Mouse (Mus musculus): ENCODE data around the gene Ift172. TPM values are rescaled to one million over a fixed set of nuclear protein-coding genes. Genes with fewer than 3 reads are reported as not detected.

The Ift172 gene
- polyA plus RNA-seq, 1 experiment from 2014 or later = 24.2 TPM

- peak; percentile 67 for ATAC-seq
- no peak overlapping the region for H3K9ac ChIP-seq (replicated peaks; ENCODE audit: low read depth)
- peak overlapping the region; percentile 28; the same call in 1 of the 2 replicates for H3K4me2 ChIP-seq (replicated peaks; ENCODE audit: low read depth, low read length)
These were observed 36.5 kb downstream of the Ift172 start for GRCm38 (mm10) chr5:31254452-31254851.

GRCm38 (mm10) chr5:31253806-31254205 is 37.1 kb downstream of the Ift172 start:
- no peak overlapping the region for H3K9ac ChIP-seq (replicated peaks; ENCODE audit: low read depth)
- DNase-seq (ENCODE audit: low spot score) = peak; percentile 9
- no peak overlapping the region for H3K4me3 ChIP-seq (ENCODE audit: low read depth, low read length)
- peaks cover 3% of the 10 kb centered on the region; the same call in 1 of the 2 replicates for H3K4me1 ChIP-seq (ENCODE audit: insufficient read depth, low read depth, low read length)
- H3K9me3 ChIP-seq (ENCODE audit: low read length) = no peaks in the 10 kb centered on the region
- peak overlapping the region; percentile 80 for H3K27ac ChIP-seq (ENCODE audit: low read length)
- WGBS = 89% methylated on average over 8 of the region's 8 CpGs
- H3K4me2 ChIP-seq (replicated peaks; ENCODE audit: low read depth, low read length) = peak overlapping the region; percentile 28; the same call in 1 of the 2 replicates
- ATAC-seq = no peak
- peaks cover 28% of the 10 kb centered on the region for H3K36me3 ChIP-seq (ENCODE audit: insufficient read depth, low read length)
- H3K27me3 ChIP-seq (replicated peaks; ENCODE audit: insufficient read depth, low read length) = no peaks in the 10 kb centered on the region
- no peak for TF ChIP-seq CTCF (IDR thresholded peaks at IDR 0.05)
- TF ChIP-seq EP300 (IDR thresholded peaks at IDR 0.05) = no peak

More at GRCm38 (mm10) chr5:31254452-31254851, 36.5 kb downstream of the Ift172 start:
- Histone ChIP-seq H3K36me3 (ENCODE audit: insufficient read depth, low read length) (peaks cover 23% of the 10 kb centered on the region), H3K4me3 (ENCODE audit: low read depth, low read length) (no peak overlapping the region), H3K27me3 (replicated peaks; ENCODE audit: insufficient read depth, low read length) (no peaks in the 10 kb centered on the region), H3K4me1 (ENCODE audit: insufficient read depth, low read depth, low read length) (peaks cover 3% of the 10 kb centered on the region; the same call in 1 of the 2 replicates), H3K27ac (ENCODE audit: low read length) (peak overlapping the region; percentile 80), H3K9me3 (ENCODE audit: low read length) (no peaks in the 10 kb centered on the region)
- peak; percentile 92 for DNase-seq (ENCODE audit: low spot score)
- WGBS = 28% methylated on average over 7 of the region's 7 CpGs
- TF ChIP-seq CTCF (IDR thresholded peaks at IDR 0.05) (no peak), EP300 (IDR thresholded peaks at IDR 0.05) (peak; percentile 55; the same call in 1 of the 2 replicates)

GRCm38 (mm10) chr5:31252795-31253545 is 37.9 kb downstream of the Ift172 start:
- TF ChIP-seq EP300 (IDR thresholded peaks at IDR 0.05) (no peak), CTCF (IDR thresholded peaks at IDR 0.05) (no peak)
- Histone ChIP-seq H3K4me1 (ENCODE audit: insufficient read depth, low read depth, low read length) (peaks cover 3% of the 10 kb centered on the region; the same call in 1 of the 2 replicates), H3K9me3 (ENCODE audit: low read length) (no peaks in the 10 kb centered on the region), H3K4me2 (replicated peaks; ENCODE audit: low read depth, low read length) (peak overlapping the region; percentile 54; the same call in 1 of the 2 replicates), H3K36me3 (ENCODE audit: insufficient read depth, low read length) (peaks cover 34% of the 10 kb centered on the region), H3K27me3 (replicated peaks; ENCODE audit: insufficient read depth, low read length) (no peaks in the 10 kb centered on the region), H3K27ac (ENCODE audit: low read length) (peak overlapping the region; percentile 43; the same call in 1 of the 2 replicates), H3K4me3 (ENCODE audit: low read depth, low read length) (no peak overlapping the region), H3K9ac (replicated peaks; ENCODE audit: low read depth) (no peak overlapping the region; the same call in 1 of the 2 replicates)
- no peak for DNase-seq (ENCODE audit: low spot score)
- 70% methylated on average over 16 of the region's 16 CpGs for WGBS
- no peak for ATAC-seq

GRCm38 (mm10) chr5:31252151-31252550 is 38.8 kb downstream of the Ift172 start:
- H3K9ac ChIP-seq (replicated peaks; ENCODE audit: low read depth) = peak overlapping the region; percentile 32; the same call in 1 of the 2 replicates
- DNase-seq (ENCODE audit: low spot score) = no peak
- no peak for TF ChIP-seq CTCF (IDR thresholded peaks at IDR 0.05)
- no peaks in the 10 kb centered on the region for H3K27me3 ChIP-seq (replicated peaks; ENCODE audit: insufficient read depth, low read length)
- 51% methylated on average over 10 of the region's 10 CpGs for WGBS
- peak overlapping the region; percentile 54 for H3K4me2 ChIP-seq (replicated peaks; ENCODE audit: low read depth, low read length)
- H3K9me3 ChIP-seq (ENCODE audit: low read length) = no peaks in the 10 kb centered on the region
- H3K27ac ChIP-seq (ENCODE audit: low read length) = peak overlapping the region; percentile 43
- no peak for ATAC-seq
- peaks cover 42% of the 10 kb centered on the region for H3K36me3 ChIP-seq (ENCODE audit: insufficient read depth, low read length)
- H3K4me1 ChIP-seq (ENCODE audit: insufficient read depth, low read depth, low read length) = peaks cover 3% of the 10 kb centered on the region; the same call in 1 of the 2 replicates
- H3K4me3 ChIP-seq (ENCODE audit: low read depth, low read length) = peak overlapping the region; percentile 28; the same call in 1 of the 2 replicates

GRCm38 (mm10) chr5:31251541-31252101 is 39.3 kb downstream of the Ift172 start, which contains the start of gene Krtcap3:
Gene Krtcap3, plus strand, starts transcription at chr5:31251691.
- no peak for TF ChIP-seq CTCF (IDR thresholded peaks at IDR 0.05)
- TF ChIP-seq EP300 (IDR thresholded peaks at IDR 0.05) = no peak
- H3K4me3 ChIP-seq (ENCODE audit: low read depth, low read length) = peak within 1 kb of the TSS; percentile 28
- peaks cover 3% of the 10 kb centered on the region; the same call in 1 of the 2 replicates for H3K4me1 ChIP-seq (ENCODE audit: insufficient read depth, low read depth, low read length)
- ATAC-seq (peak; percentile 91), DNase-seq (ENCODE audit: low spot score) (peak; percentile 85)
- WGBS = 39% methylated on average over 39 of the region's 47 CpGs
- H3K27ac ChIP-seq (ENCODE audit: low read length) = peak within 1 kb of the TSS; percentile 43
- H3K36me3 ChIP-seq (ENCODE audit: insufficient read depth, low read length) = peaks cover 46% of the 10 kb centered on the region
- peak within 1 kb of the TSS; percentile 32; the same call in 1 of the 2 replicates for H3K9ac ChIP-seq (replicated peaks; ENCODE audit: low read depth)
- peak within 1 kb of the TSS; percentile 54 for H3K4me2 ChIP-seq (replicated peaks; ENCODE audit: low read depth, low read length)
- H3K9me3 ChIP-seq (ENCODE audit: low read length) = no peaks in the 10 kb centered on the region
- H3K27me3 ChIP-seq (replicated peaks; ENCODE audit: insufficient read depth, low read length) = no peaks in the 10 kb centered on the region

- 64% methylated on average over 4 of the region's 4 CpGs for WGBS
These were observed 40.2 kb downstream of the Ift172 start for GRCm38 (mm10) chr5:31250716-31251115.

More at GRCm38 (mm10) chr5:31250716-31251115, 40.2 kb downstream of the Ift172 start:
- ATAC-seq (no peak), DNase-seq (ENCODE audit: low spot score) (no peak)
- Histone ChIP-seq H3K27me3 (replicated peaks; ENCODE audit: insufficient read depth, low read length) (no peaks in the 10 kb centered on the region), H3K9ac (replicated peaks; ENCODE audit: low read depth) (no peak overlapping the region), H3K27ac (ENCODE audit: low read length) (no peak overlapping the region), H3K36me3 (ENCODE audit: insufficient read depth, low read length) (peaks cover 55% of the 10 kb centered on the region), H3K4me1 (ENCODE audit: insufficient read depth, low read depth, low read length) (peaks cover 3% of the 10 kb centered on the region; the same call in 1 of the 2 replicates), H3K4me2 (replicated peaks; ENCODE audit: low read depth, low read length) (no peak overlapping the region), H3K9me3 (ENCODE audit: low read length) (no peaks in the 10 kb centered on the region), H3K4me3 (ENCODE audit: low read depth, low read length) (no peak overlapping the region)
- no peak for TF ChIP-seq CTCF (IDR thresholded peaks at IDR 0.05)
- no peak for TF ChIP-seq EP300 (IDR thresholded peaks at IDR 0.05)

All from lung, postnatal 0 days (tissue).